Mouse (Mus musculus) midbrain, postnatal 0 days (tissue): ENCODE data around the gene Olfr478. TPM values are rescaled to one million over a fixed set of nuclear protein-coding genes. Genes with fewer than 3 reads are reported as not detected.
"Not testable (repeated sequence)": the region's sequence is repeated elsewhere in the genome, so short reads cannot be mapped to it uniquely, and the experiment has no call there.

ENCODE experiments used
- ATAC-seq: fragments of 200-750 bp; cut with Nextera tagmentation; 2 replicates; pipeline ENCODE4 v1.8.0; 2017; ENCODE audit warnings: moderate number of reproducible peaks, mild to moderate bottlenecking, moderate TSS enrichment, moderate library complexity; ENCODE audit not compliant: low FRiP score
- DNase-seq: peaks from one replicate; pipeline ENCODE4 v3.0.0-alpha.2; 2015; ENCODE audit warnings: low spot score
- H3K27ac ChIP-seq: fragments of 300-500 bp; sonication (generic); 2 replicates; pipeline ENCODE4 v1.5.1; 2014; ENCODE audit warnings: low read depth, mild to moderate bottlenecking, low read length, mixed read lengths
- H3K27me3 ChIP-seq: fragments of 300-500 bp; sonication (generic); 2 replicates; pipeline ENCODE4 v1.6.1; 2014; ENCODE audit warnings: low read length, control low read depth, mixed read lengths; ENCODE audit not compliant: insufficient read depth
- H3K36me3 ChIP-seq: fragments of 300-500 bp; sonication (generic); 2 replicates; pipeline ENCODE4 v1.6.1; 2014; ENCODE audit warnings: low read length, control low read depth, mixed read lengths; ENCODE audit not compliant: insufficient read depth
- H3K4me1 ChIP-seq: fragments of 300-500 bp; sonication (generic); 2 replicates; pipeline ENCODE4 v1.6.1; 2014; ENCODE audit warnings: mild to moderate bottlenecking, control low read depth, antibody characterized with exemption, low read length, mixed read lengths; ENCODE audit not compliant: insufficient read depth
- H3K4me2 ChIP-seq: fragments of 300-500 bp; sonication (generic); 2 replicates; pipeline ENCODE4 v1.6.1; 2014; ENCODE audit warnings: low read depth, mild to moderate bottlenecking, low read length, mixed read lengths; ENCODE audit not compliant: poor library complexity, severe bottlenecking
- H3K4me3 ChIP-seq: fragments of 300-500 bp; sonication (generic); 2 replicates; pipeline ENCODE4 v1.5.1; 2014; ENCODE audit warnings: low read depth, mild to moderate bottlenecking, low read length, moderate library complexity
- H3K9ac ChIP-seq: fragments of 300-500 bp; sonication (generic); replicated peaks from 2 replicates; pipeline ENCODE4 v1.6.1; 2014; ENCODE audit warnings: mild to moderate bottlenecking, low read length, moderate library complexity, mixed read lengths; ENCODE audit not compliant: poor library complexity, severe bottlenecking
- H3K9me3 ChIP-seq: fragments of 300-500 bp; sonication (generic); 2 replicates; pipeline ENCODE4 v1.6.1; 2016; ENCODE audit warnings: low read length, control low read depth
- CTCF ChIP-seq: IDR thresholded peaks from 2 replicates; pipeline ENCODE4 v1.5.1; 2016; ENCODE audit warnings: antibody characterized with exemption, mild to moderate bottlenecking
- WGBS: fragments of 180-500 bp; shearing (Covaris S2); extraction: QIAGEN DNeasy Blood & Tissue Kit; methylation state at CpG from one replicate; pipeline ENCODE4 v1.1.7; 2014; 5-methylcytosine and 5-hydroxymethylcytosine counted together
- polyA plus RNA-seq: library from polyadenylated mRNA; unstranded; fragments of >200 nt; fragmentation: Nextera tagmentation; extraction: Ambion mirVana; gene quantifications from 2 replicates; pipeline ENCODE4 v1.2.1, GENCODE M21; 2015
- total RNA-seq: library from RNA; depleted of rRNA; stranded (reverse); fragments of >200 nt; gene quantifications from 2 replicates; pipeline ENCODE4 v1.2.3, GENCODE M21; 2014; rRNA removed

Olfr478 gene
- total RNA-seq = not detected in 2 replicates
- not detected in 2 replicates for polyA plus RNA-seq

DNA sequence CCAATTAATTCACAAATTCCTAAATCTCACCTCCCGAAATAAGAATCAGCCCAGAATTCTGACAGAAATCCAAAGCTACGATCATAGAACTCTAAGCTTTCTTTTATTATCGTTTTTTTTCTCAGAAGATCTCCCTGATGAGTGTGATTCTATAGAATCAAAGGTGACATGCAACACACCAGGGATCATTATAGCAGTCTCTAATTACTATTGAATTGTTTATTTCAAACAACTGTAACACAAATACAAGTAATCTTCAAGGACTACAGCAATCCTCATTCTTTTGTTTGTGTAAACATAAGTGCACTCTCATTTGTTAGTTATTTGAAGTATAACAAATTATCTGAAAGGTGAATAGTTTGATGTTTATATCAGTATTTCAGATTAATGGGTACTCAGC, at the start of gene Olfr478:
Gene Olfr478 (minus strand): TSS at position 101 of the 400 bp plus-strand sequence.
- Histone ChIP-seq H3K4me1 (no peaks in the 10 kb centered on the region), H3K27ac (no peak within 1 kb of the TSS), H3K4me2 (no peak within 1 kb of the TSS), H3K9ac (no peak within 1 kb of the TSS), H3K4me3 (no peak within 1 kb of the TSS), H3K27me3 (no peaks in the 10 kb centered on the region), H3K9me3 (no peaks in the 10 kb centered on the region), H3K36me3 (no peaks in the 10 kb centered on the region)
- TF ChIP-seq CTCF = no peak
- WGBS = 80% methylated on average over 3 of the region's 3 CpGs
- DNase-seq (no peak), ATAC-seq (no peak)

DNA sequence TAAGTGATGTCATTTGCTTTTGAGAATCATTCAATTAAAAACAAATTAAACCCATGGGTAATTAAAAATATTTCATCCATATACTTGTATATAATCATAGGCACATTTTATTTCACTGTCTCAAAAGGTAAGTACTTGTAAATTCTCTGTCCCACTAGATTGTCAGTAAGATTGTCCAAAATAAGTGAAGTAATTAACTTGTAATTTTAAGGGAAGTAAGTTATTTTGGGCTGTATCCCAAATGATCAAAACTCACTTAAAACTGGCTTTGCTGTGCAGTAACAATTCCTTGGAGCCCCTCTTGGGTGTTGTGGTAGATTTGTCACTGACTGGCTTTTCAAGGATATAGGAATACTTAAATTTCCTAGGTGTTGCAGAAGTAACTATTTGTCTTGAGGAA, 45.8 kb upstream of the Olfr478 start, which contains the start of gene Olfr481:
Gene Olfr481 (plus strand): TSS at position 301 of the 400 bp plus-strand sequence.
- Histone ChIP-seq H3K27me3 (no peaks in the 10 kb centered on the region), H3K9me3 (no peaks in the 10 kb centered on the region), H3K36me3 (no peaks in the 10 kb centered on the region), H3K4me2 (no peak within 1 kb of the TSS), H3K9ac (no peak within 1 kb of the TSS), H3K4me3 (no peak within 1 kb of the TSS), H3K4me1 (no peaks in the 10 kb centered on the region), H3K27ac (no peak within 1 kb of the TSS)
- no peak for ATAC-seq
- DNase-seq = no peak
- no peak for TF ChIP-seq CTCF

GRCm38 (mm10) chr7:108067246-108067645, 33.5 kb upstream of the Olfr478 start, which contains the start of gene Olfr480:
Gene Olfr480, minus strand, starts transcription at chr7:108067346.
- ATAC-seq = no peak
- H3K4me1 ChIP-seq = no peaks in the 10 kb centered on the region
- no peaks in the 10 kb centered on the region for H3K9me3 ChIP-seq
- WGBS = 89% methylated on average over 1 of the region's 1 CpGs
- H3K27ac ChIP-seq = no peak within 1 kb of the TSS
- no peak within 1 kb of the TSS for H3K9ac ChIP-seq
- H3K4me3 ChIP-seq = no peak within 1 kb of the TSS
- H3K36me3 ChIP-seq = no peaks in the 10 kb centered on the region
- H3K4me2 ChIP-seq = no peak within 1 kb of the TSS
- no peaks in the 10 kb centered on the region for H3K27me3 ChIP-seq
- no peak for DNase-seq
- TF ChIP-seq CTCF = no peak

DNA sequence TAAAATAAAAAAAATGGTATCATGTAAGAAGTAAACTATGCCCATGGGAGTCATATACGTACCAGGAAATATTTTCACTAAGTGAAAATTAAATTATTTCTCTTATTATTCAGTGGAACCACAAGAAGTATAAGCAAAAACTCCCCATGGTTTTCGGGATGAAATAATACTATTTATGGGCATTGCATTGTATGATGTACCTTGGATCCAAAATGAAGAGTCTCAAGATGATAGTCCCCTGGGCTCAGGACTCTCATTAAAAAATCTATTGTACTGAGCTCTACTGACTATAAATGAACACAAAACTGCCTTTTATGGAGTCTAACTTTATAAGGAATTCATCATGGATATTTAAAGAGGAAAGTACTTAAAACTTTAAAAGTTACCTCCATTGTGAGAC, 16.6 kb upstream of the Olfr478 start, which contains the start of gene Olfr479:
Gene Olfr479 (plus strand): TSS at position 301 of the 400 bp plus-strand sequence.
- no peak for TF ChIP-seq CTCF
- Histone ChIP-seq H3K9ac (no peak within 1 kb of the TSS), H3K9me3 (no peaks in the 10 kb centered on the region), H3K36me3 (no peaks in the 10 kb centered on the region), H3K4me2 (no peak within 1 kb of the TSS), H3K4me3 (no peak within 1 kb of the TSS), H3K27ac (no peak within 1 kb of the TSS), H3K27me3 (no peaks in the 10 kb centered on the region), H3K4me1 (no peaks in the 10 kb centered on the region)
- DNase-seq (no peak), ATAC-seq (no peak)
- WGBS = 91% methylated on average over 2 of the region's 2 CpGs

GRCm38 (mm10) chr7:108014256-108014655, 19.5 kb downstream of the Olfr478 start:
- not testable (repeated sequence) for DNase-seq, H3K27me3 ChIP-seq, H3K9me3 ChIP-seq, H3K27ac ChIP-seq, H3K4me3 ChIP-seq, H3K4me2 ChIP-seq, H3K36me3 ChIP-seq, ATAC-seq, H3K4me1 ChIP-seq, H3K9ac ChIP-seq

GRCm38 (mm10) chr7:107986393-107986792, 47.4 kb downstream of the Olfr478 start, which contains the start of gene Olfr477:
Gene Olfr477, plus strand, starts transcription at chr7:107986693.
- ATAC-seq (no peak), DNase-seq (no peak)
- H3K9ac ChIP-seq = no peak within 1 kb of the TSS
- H3K4me2 ChIP-seq = no peak within 1 kb of the TSS
- no peaks in the 10 kb centered on the region for H3K4me1 ChIP-seq
- no peak within 1 kb of the TSS for H3K27ac ChIP-seq
- no peak within 1 kb of the TSS for H3K4me3 ChIP-seq
- no peaks in the 10 kb centered on the region for H3K9me3 ChIP-seq
- no peak for TF ChIP-seq CTCF
- H3K27me3 ChIP-seq = no peaks in the 10 kb centered on the region
- no peaks in the 10 kb centered on the region for H3K36me3 ChIP-seq
- 83% methylated on average over 2 of the region's 2 CpGs for WGBS

Other genes with a start within 250 kb of the Olfr478 start
- not detected in 2 replicates for gene Ovch2, start 232.8 kb downstream of the Olfr478 start, total RNA-seq
- not detected in 2 replicates for gene Ovch2, start 232.8 kb downstream of the Olfr478 start, polyA plus RNA-seq
- gene Olfr467, start 221.7 kb downstream of the Olfr478 start, total RNA-seq = not detected in 2 replicates
- not detected in 2 replicates for gene Olfr467, start 221.7 kb downstream of the Olfr478 start, polyA plus RNA-seq
- gene Olfr469, start 208.4 kb downstream of the Olfr478 start, total RNA-seq = not detected in 2 replicates
- gene Olfr469, start 208.4 kb downstream of the Olfr478 start, polyA plus RNA-seq = not detected in 2 replicates
- not detected in 2 replicates for gene Olfr470, start 186.5 kb downstream of the Olfr478 start, total RNA-seq
- gene Olfr470, start 186.5 kb downstream of the Olfr478 start, polyA plus RNA-seq = not detected in 2 replicates
- not detected in 2 replicates for gene Olfr472, start 136.1 kb downstream of the Olfr478 start, total RNA-seq
- gene Olfr472, start 136.1 kb downstream of the Olfr478 start, polyA plus RNA-seq = not detected in 2 replicates
- gene Olfr473, start 103.5 kb downstream of the Olfr478 start, total RNA-seq = not detected in 2 replicates
- not detected in 2 replicates for gene Olfr473, start 103.5 kb downstream of the Olfr478 start, polyA plus RNA-seq
- gene Olfr474, start 79.3 kb downstream of the Olfr478 start, total RNA-seq = not detected in 2 replicates
- not detected in 2 replicates for gene Olfr474, start 79.3 kb downstream of the Olfr478 start, polyA plus RNA-seq
- gene Olfr476, start 69.2 kb downstream of the Olfr478 start, total RNA-seq = not detected in 2 replicates
- not detected in 2 replicates for gene Olfr476, start 69.2 kb downstream of the Olfr478 start, polyA plus RNA-seq
- gene Olfr477, start 47.3 kb downstream of the Olfr478 start, total RNA-seq = not detected in 2 replicates
- gene Olfr477, start 47.3 kb downstream of the Olfr478 start, polyA plus RNA-seq = not detected in 2 replicates
- gene Olfr479, start 16.7 kb upstream of the Olfr478 start, total RNA-seq = not detected in 2 replicates
- gene Olfr479, start 16.7 kb upstream of the Olfr478 start, polyA plus RNA-seq = not detected in 2 replicates
- not detected in 2 replicates for gene Olfr480, start 33.4 kb upstream of the Olfr478 start, total RNA-seq
- not detected in 2 replicates for gene Olfr480, start 33.4 kb upstream of the Olfr478 start, polyA plus RNA-seq
- gene Olfr481, start 45.9 kb upstream of the Olfr478 start, total RNA-seq = not detected in 2 replicates
- gene Olfr481, start 45.9 kb upstream of the Olfr478 start, polyA plus RNA-seq = not detected in 2 replicates
- not detected in 2 replicates for gene Olfr482, start 63.6 kb upstream of the Olfr478 start, total RNA-seq
- 0.11 TPM in 1 of 2 replicates, not detected in the other for gene Olfr482, start 63.6 kb upstream of the Olfr478 start, polyA plus RNA-seq
- gene Olfr483, start 66.9 kb upstream of the Olfr478 start, total RNA-seq = not detected in 2 replicates
- gene Olfr483, start 66.9 kb upstream of the Olfr478 start, polyA plus RNA-seq = not detected in 2 replicates
- not detected in 2 replicates for gene Olfr484, start 93.5 kb upstream of the Olfr478 start, total RNA-seq
- gene Olfr484, start 93.5 kb upstream of the Olfr478 start, polyA plus RNA-seq = not detected in 2 replicates
- not detected in 2 replicates for gene Olfr485, start 125.9 kb upstream of the Olfr478 start, total RNA-seq
- gene Olfr485, start 125.9 kb upstream of the Olfr478 start, polyA plus RNA-seq = not detected in 2 replicates
- not detected in 2 replicates for gene Olfr486, start 138.8 kb upstream of the Olfr478 start, total RNA-seq
- gene Olfr486, start 138.8 kb upstream of the Olfr478 start, polyA plus RNA-seq = not detected in 2 replicates
- not detected in 2 replicates for gene Olfr487, start 180.6 kb upstream of the Olfr478 start, total RNA-seq
- not detected in 2 replicates for gene Olfr487, start 180.6 kb upstream of the Olfr478 start, polyA plus RNA-seq
- gene Olfr488, start 224.4 kb upstream of the Olfr478 start, total RNA-seq = not detected in 2 replicates
- not detected in 2 replicates for gene Olfr488, start 224.4 kb upstream of the Olfr478 start, polyA plus RNA-seq